Mouse (Mus musculus) brain, embryonic 14.5 days (tissue): ENCODE results near the gene Lgals4.

Source experiments
- CTCF ChIP-seq: fragments of 200-500 bp; IDR thresholded peaks from 2 replicates; pipeline ENCODE4 v1.5.1; 2012; ENCODE audit warnings: inconsistent platforms, mild to moderate bottlenecking, moderate library complexity, borderline replicate concordance; ENCODE audit not compliant: insufficient read depth, insufficient read length; ENCODE audit errors: extremely low read depth
- POLR2A ChIP-seq: fragments of 200-500 bp; IDR thresholded peaks from 2 replicates; pipeline ENCODE4 v1.6.1; 2012; ENCODE audit warnings: mild to moderate bottlenecking, inconsistent platforms, borderline replicate concordance; ENCODE audit not compliant: poor library complexity, insufficient read depth, insufficient read length, severe bottlenecking; ENCODE audit errors: extremely low read depth

DNA sequence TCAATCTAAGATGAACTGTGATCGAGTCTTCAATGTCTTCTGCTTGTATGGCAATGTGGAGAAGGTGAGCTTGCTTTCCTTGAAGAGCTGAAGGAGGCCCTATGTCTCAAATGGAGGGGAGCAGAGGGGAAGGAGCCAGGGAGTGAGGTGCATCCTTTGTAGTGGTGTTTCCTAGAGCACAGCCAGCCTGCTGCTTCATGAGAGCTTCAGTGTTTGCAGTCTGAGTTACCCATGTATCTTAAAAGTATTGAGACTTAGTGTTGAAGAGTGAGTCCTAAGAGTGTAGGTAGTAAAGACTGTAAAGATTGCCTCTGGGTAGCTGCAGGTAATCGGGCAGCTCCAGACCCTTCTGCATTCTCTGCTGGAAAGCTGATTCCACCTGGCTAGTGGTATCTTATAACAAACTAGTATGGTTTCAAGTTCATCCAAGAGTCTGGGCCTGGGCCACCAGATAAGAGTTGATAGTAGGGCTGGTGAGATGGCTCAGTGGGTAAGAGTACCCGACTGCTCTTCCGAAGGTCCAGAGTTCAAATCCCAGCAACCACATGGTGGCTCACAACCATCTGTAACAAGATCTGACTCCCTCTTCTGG is 14.7 kb upstream of the Lgals4 start:
- TF ChIP-seq CTCF (no peak), POLR2A (no peak)
